Mouse (Mus musculus) adrenal gland, adult 8-10 months (tissue): ENCODE measurements at regions not wholly inside any gene's neighbourhood (a gene's known extent, or its start where the extent isn't known, plus 50 kb on each side); places are given as distances from the start of the nearest gene placed in this dataset.

ENCODE experiments used
- DNase-seq: peaks from one replicate; pipeline ENCODE4 v3.0.0; 2022

DNA sequence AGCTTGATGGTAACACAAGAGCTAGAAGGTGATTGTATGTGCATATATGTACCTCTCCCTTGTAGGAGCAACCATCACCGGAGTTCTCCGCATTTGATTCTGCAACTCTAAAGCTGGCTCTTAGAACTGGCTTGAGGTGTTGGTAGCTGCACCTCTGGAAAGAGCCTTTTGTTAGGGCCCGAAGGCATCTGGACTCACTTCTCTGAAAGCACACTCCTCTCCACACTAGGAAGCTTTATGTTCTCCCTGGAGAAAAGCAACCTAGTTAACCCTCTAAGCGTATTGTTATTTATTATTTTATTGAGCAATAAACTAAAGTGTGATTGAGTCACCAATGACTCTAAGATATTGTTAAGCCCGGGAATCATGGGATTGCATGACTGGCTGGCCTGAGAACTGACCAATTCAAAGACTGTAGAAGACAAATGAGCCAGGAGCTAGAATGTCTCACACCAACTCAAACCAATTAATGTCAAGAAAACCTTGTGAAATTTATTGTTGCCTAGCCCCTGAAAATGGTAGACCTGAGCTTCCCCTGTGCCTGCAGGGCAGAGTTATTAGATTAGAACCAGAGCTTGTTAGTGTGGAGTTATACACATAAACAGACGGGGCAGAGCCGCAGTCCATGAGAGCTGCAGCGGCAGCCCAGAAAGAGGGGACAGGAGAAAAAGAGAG lies 340.6 kb downstream of the Setd4 start:
- DNase-seq = no peak

DNA sequence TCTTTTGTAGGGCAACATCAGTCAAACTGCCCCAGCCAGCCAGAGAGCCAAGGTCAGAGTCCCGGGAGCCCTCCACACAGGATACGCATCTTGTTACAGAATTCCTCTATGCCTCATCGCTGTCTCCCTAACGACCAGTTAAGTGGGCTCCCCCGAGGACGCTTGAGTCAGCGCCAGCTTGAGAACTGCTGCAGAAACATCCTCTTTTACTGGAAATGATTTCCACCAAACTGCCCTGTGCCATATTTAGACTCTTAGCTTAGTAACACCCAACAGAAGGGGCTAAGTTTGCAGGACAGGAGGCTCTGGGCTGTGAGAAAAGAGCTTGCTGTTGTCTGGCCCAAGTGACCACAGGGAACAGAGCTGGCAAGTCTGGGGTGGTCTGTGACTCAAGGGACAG lies 357.0 kb downstream of the Setd4 start:
- no peak for DNase-seq

DNA sequence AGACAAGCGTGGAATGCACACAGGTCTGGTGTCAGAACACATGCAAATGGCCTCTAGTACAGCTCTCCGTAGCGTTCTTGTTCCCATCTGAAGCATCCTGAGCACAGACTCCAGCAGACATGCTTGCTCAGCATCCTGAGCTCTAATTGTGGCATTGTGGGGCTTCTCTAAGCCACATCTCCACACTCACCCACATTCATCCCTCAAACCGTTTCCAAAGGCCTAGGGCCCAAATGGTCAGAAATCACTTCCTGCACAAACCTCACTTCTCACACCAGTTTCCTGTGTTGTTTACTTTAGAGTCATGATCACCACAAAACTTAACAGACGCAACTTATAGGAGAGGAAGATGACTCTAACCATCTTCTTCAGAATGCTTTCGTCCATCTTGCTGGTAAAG lies 358.1 kb downstream of the Setd4 start:
- DNase-seq = no peak

DNA sequence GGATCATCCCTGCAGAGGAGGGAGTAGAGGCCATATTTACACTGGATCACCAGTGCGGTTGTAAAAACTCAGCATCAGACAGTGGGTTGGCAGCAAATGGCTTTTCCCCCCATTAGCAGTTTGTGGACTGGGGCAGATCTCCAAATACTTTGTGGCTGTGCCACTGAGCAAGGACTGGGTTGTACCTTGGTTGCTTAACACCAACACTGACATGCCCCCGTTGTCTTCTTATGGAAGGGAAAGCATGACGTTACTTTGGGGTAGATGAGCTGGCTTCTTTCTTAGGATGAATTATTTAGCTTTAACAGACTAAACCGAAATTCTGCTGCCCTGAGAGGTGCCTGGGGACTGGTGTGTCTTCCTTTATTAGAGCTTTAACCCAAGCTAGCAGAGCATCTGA lies 365.0 kb downstream of the Setd4 start:
- no peak for DNase-seq

DNA sequence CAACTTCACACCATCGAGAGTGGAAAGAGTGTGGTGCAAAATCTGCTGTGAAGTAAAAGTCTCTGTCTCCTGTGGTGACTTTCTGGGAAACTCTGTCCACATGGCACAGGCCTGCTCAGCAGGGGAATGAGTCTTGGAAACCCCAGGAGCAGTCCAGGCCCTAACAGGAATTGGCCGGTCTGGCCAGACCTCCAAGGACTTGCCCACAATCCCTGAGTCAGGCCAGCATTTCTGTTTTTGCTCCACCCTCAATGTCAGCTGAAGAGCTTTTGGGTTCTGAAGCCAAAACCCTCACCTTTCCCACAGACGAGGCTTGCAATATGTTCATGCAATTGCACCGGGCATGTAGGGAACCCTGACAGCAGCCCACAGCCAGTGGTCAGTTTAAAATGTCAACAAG lies 365.5 kb downstream of the Setd4 start:
- DNase-seq = no peak

DNA sequence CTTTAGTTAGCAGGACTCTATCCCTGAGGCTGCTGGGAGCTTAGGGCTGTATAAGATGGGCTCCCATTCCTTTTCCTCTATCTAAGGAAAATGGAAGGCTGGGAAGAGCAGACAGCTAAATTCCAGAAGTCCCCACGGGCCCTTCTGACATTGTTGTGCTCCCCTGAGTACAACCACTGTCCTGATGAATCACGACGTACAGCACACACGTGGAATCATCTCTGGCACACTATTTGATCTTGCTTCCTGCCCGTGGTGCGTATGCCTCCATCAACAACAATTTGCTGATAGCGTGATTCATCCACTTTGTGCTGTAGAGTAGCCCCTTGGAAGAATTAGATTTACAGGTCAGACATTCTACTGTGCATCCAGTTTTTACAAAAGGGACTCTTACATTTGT lies 378.2 kb downstream of the Setd4 start:
- no peak for DNase-seq

DNA sequence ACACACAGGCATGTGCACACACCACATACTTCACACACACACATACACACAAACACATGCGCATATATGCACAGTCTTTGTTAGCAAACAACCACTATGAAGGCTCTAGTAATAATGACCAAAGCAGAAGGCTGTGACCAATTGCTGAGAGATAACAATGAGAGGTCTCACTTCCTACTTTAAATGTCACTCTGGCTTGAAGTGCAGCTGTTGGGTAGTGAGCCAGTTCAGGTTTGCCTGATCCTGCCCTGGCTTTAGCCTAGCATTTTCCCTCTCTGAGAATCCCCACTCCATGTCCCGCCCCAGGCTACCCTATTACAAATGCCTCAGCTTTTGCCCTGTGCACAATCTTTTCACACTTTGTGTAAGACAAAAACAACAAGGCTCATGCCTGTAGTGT lies 378.7 kb downstream of the Setd4 start:
- DNase-seq = no peak

DNA sequence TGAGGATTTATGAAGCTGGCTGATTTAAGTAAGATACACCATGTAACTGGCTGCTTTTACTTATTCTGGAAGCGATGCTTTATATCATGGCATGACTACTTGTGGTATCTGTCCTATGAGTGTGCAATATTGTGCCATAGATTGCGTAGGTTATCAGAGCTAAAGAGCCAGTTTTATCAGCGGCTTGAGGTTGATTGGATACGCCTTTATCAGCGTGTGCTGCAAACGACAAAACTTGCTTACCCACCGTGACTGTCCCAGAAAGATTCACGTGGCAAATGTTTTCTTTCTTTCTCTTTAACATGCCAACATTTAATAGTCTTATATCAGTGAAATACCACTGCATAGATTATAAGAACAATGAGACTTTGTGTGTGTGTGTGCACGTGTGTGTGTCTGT lies 384.1 kb downstream of the Setd4 start:
- no peak for DNase-seq

DNA sequence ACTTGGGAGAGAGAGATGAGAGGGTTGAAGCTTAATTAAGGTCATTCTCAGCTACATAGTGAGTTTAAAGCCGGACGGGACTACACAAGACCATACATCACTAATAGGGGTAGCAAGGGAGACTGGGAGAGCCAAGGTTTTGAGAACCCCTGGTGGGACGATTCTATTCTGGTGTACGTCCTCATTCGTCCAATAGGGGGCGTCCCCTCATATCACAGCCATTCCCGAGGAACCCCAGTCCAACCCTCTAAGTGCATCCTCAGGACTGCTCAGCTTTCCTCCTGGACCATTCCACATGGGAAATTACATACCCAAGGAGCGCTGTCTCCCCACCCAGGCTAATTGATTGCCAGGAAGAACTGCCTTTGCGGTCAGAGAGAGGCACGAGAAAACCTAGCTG lies 385.5 kb downstream of the Setd4 start:
- DNase-seq = no peak

DNA sequence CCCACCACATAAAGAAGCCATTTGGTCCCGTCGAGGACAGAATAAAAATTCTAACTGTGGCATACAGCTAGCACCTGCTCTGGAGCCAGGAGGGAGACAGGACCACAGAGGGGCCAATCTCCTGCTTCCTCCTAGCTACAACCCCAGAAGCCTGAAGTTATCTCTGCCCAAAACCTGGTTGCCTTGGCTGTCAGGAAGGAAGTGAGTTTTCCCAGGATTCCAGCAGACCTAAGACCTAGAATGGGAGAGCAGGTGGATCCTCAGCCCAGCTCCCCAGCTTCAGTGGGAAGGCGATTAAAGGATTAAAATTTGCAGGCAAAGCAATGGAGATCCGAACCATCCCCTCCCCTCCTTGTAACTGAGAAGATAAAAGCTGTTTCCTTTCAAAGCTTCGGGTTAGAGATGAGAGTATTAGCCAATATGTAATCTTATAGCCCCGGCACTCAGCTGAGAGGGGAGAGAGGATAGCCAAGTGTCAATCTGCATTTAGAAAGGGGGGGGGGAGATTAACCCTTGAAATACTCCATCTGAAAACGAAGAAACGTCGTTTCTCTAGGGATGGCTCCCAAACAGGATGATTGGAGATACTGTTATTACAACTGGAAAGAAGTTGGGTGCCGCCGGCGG lies 386.1 kb downstream of the Setd4 start:
- DNase-seq = no peak

DNA sequence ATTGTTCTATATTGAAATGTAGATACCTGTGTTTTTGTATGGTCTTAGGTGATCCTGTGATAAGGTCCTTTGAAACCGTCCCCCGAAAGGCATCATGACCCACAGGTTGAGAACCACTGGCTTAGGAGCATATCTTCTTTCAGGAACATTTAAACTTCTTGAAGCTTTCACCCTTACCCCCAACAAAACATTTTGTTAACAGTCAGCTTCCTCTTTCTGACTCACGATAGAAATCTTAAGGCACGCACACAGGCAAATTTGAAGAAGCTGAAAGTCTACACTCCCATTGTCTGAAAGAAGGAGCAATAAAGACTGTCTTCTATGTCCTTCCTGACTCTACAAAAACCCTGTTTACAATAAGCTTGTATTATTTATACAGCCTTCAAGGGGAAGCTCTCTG lies 388.2 kb downstream of the Setd4 start:
- no peak for DNase-seq

DNA sequence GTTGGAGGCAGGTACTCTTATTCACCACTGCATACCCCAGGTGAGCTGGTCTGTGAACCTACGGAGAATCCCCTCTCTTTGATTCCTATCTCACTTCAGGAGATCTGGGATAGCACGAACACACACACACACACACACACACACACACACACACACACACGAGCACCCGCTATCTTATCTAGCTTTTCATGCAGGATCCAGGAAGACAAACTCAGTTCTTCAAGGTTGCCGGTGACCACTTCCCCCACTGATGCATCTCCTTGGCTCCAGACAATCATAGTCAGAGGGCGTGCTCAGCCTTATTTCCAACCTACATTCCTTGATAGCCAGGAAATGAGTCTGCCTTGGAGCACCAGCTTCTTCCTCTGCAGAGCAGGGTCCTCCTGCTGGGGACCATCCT lies 387.7 kb upstream of the Runx1 start:
- no peak for DNase-seq

DNA sequence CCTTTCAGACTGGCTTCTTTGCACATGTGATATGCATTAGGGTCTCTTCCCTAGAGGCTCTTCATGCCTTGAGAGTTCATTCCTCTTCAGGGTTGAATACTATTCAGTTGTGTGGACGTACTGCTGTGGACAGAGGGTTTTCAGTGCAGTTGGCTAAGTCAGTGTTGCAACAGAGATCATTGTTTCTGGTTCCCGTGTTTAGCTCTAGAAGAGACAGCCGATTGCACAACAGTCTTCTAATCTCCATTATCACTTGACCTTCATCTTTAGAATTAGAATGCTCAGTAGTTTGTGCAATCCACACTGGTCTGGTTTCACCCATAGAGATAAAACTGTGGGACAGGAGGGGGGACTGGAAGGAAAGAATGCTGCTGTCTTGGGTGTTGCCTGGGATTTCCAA lies 381.7 kb upstream of the Runx1 start:
- DNase-seq = no peak

DNA sequence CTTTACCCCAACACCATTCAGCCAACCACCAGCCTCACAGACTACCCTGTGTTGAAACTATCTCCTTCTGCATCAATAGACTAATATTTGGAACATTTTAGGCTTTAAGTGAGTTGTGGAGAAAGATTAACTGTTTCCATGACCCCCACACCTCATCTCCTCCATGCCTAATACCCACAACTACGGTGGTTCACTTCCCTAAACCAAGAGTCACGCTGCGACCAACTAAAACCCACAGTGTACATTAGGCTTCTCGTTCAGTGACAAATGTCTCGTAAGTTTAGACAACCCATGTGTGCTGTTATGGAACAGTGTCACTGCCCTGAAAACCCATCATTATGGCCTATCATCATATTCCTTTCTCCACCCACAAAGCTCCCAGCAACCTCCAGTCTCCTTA lies 381.3 kb upstream of the Runx1 start:
- no peak for DNase-seq

DNA sequence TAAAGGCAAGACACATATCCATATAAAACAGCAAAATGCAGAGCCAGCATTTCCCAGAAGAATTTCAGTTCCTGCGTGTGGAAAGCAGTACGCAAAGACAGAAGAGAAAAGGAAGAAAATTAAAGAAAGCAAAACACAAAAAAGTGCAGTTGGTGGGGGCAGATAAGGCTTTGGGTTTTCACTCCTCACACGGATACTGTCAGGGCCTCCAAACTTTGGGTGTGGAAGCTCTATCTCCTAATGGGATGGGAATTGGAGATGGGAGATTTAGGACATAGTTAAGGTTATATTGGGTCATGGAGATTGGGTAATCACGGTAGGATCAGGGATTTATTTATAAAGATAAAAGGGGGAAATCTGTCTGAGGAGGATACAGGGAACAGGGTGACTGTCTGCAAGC lies 380.4 kb upstream of the Runx1 start:
- DNase-seq = no peak

DNA sequence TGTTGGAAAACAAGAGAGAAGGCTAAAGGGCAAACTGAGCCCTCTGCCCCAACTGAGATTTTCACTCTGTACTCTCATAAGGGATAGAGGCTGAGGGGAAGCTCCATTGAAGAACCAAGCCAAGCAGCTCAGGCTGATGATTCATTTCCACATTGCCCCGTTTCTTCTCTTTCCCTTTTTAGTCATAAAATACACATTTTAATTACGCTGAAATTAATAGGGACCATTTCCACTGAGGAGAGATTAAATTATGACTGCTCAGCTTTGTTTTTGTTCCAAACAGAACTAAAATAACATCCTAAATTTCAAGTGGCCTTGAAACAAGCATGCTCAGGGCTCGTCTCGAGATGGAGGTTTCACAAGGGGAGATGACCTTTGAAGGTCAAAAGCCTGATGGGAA lies 378.7 kb upstream of the Runx1 start:
- no peak for DNase-seq

DNA sequence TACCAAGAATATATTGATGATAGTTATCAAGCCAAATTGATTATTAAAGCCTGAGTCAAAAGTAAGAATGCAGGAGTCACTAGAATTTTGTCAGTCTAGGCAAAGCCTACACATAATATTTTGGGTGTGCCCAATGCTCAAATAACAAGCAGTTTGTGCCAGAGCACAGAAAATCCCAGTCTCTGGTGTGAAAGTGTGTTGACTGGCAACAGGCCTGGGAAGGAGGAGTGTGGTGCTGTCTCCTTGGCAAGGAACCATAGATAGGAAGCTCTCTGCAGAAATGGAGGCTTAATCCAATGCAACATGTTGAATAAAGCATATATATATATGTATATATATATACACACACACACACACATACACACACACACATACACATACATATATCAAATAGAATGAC lies 376.6 kb upstream of the Runx1 start:
- DNase-seq = no peak

DNA sequence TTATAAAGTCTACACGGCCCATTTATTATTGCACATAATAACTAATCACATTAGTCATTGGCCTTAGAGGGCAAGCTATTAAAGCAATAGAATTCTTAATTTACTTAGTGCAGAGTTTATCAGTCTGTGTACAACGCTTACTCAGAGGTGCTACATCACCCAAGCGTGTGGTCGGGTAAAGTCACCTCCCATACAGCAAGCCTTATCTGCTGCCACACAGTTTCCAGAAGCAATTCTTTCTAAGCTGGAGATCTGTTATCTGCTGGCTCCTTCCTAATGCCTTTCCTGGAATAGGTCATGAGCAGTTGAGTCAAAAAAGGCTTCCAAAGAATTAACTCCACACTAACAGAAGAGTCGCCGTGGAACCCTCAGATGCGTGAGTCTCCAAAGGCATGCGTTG lies 371.4 kb upstream of the Runx1 start:
- no peak for DNase-seq

DNA sequence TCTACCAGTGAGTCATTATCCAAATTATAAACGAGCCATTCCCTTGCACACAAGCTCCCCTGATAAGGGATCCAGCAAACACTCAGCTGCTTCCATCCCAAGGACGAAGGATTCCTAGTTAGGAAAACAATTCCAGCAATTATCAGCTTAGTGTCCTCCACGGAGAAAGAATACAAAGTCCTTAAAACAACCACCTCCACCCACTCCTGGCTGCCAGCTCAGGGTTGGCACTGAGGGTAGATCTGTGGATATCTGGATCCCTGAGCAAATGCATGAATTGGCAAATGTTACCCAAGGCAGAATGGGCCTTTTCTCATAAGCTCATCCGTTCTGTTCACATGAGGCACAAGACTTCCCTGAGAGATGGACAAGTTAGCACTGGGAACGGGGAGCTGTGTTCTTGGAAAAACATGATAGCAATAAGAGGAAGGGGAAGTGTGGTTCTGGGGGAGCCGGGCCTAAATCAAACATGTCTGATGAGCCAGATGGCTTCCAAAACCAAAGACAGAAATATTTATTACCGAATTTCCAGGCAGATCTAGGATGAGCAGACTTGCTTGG lies 368.1 kb upstream of the Runx1 start:
- no peak for DNase-seq

DNA sequence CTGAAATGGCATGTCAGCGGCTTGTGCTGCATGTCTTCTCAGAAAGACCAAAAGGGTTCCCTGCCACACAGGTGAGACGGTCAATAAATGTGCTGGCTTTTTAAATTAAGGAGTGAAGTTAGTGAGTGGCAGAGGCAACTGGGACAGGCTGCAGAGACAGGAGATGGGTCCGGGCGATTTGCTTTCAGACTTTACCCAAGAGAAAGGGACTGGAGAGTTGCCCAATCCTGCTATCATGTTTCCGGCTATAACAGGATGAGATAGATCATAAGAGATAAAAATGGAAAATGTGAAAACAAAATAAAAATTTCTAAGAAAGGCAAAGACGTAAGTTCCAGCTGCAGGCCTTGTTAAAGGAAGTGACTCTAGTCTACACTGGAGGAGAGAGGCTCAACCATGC lies 367.3 kb upstream of the Runx1 start:
- no peak for DNase-seq

DNA sequence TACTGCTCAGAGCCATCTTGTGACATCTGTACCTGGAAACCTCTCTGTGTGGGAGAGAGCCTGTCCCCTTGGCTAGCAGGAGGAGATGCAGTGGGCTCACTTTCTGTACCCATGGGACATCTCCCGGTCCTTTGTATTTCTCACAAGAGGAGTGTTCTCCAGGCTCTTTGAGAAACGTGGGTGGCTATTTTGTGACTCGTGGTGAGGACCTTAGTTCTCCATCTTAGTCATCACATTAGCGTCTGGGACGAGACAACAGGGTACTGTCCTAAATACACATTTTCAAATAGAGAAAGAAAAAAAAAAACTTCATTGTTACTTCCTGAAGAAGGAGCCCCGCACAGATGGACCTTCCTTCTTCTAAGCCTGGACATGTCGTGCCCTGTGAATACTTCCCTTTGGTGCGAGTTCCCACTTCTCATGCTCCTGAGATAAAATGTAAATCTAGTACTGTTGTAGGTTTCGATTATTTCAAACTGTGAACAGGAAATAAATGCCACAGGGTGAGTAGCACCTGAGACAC lies 366.8 kb upstream of the Runx1 start:
- DNase-seq = no peak

DNA sequence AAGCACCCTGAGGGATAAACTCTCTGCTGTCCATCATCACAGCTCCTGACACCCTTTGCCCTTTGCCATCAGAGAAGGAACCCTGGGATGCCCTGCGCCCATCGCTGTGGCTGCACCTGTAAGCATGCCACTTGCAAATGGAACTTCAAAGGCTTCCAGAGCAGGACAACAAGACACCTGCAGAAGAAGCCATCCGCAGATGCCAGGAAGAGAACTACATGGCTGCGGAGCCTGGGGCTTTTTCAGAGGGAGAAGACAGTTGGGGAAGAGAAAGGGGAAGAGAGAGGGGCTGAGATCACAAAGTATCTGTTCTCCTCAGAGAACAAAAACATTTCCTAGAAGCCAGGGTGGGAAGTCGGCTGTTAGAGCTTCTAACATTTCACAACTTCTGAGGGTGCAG lies 365.2 kb upstream of the Runx1 start:
- no peak for DNase-seq

DNA sequence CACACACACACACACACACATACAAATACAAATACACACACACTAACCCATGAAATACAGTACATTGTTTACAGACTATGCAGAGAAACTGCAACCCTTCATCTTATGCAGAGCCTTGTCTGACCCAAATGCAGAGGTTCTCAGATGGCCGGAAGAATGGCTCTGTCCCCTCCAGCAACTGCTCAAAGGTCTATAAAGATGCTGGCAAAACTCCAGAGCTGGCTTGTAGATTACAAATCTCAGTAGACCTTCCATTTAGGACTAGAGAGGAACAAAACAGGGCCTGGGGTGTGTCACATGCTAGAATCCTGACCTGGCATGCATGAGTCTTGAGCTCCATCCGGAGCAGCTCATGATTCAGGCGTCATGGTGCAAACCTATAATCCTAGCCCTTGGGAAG lies 364.4 kb upstream of the Runx1 start:
- no peak for DNase-seq

DNA sequence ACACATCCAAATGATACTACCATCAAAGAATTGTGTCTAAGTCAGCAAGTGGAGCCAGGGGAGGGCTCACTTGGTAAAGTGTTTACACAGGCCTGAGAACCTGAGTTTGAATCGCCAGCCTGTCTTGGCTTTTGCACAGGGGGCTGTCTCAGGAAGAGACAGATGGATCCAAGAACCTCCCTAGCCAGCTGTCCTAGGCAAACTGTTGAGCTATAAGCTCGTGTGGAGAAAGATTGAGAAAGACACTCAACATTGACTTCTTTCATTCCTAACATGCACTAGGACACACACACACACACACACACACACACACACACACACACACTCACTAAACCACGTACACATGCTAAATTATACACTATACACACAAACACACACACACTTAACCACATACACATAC lies 363.9 kb upstream of the Runx1 start:
- DNase-seq = no peak
